Mouse (Mus musculus) E14TG2a.4 (cell line): ENCODE results near the gene Gys1.

Experiments used
- CTCF ChIP-seq: conservative IDR thresholded peaks from 2 replicates; pipeline ENCODE4 v1.5.1; 2014; ENCODE audit warnings: low read length
- NANOG ChIP-seq: IDR thresholded peaks from 2 replicates; pipeline ENCODE4 v1.6.1; 2014; ENCODE audit warnings: borderline replicate concordance, low read length, mixed read lengths
- POU5F1 ChIP-seq: IDR thresholded peaks from 2 replicates; pipeline ENCODE4 v1.6.1; 2014; ENCODE audit warnings: low read length, borderline replicate concordance

DNA sequence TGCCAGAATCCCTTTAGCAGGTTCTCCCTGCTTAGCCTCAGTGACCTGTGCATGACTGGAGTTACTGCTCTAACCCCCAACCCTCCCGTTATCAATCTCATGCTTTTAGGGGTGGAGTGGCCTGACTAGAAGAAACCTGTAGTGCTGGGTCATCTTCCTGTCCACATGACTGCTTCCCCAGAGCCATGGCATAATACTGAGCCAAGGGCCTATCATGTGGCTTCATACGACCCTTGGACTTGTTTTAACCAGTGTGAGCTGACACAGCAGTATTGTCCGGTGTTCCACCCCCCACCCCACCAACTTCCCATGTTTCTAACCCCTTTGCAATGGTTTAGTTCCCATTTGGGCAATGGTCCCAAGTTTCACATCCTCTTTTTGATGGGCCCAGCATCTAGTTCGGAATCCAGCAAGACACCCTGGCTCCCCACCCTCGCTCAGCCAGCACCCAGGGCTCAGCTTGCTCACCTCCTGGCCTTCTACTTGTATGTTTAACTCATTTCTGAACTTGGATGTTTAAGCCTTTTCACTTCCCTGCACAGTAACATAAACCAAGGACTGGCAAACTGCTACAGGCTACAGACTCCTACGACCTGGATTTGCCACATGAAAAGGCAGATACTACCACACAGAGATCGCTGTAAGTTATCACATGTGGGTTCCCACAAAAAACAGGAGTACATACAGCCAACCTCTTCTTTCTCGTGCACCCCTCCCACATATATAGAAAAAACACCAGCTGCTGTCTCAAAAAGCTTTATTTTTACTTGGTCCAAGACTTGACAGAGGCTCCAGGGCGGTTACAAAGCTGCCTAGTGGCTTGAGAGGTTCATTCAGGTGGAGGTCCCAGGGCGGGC is 22.8 kb downstream of the Gys1 start:
- TF ChIP-seq CTCF (no peak), POU5F1 (no peak), NANOG (no peak)
